Mouse (Mus musculus): ENCODE measurements around the gene Fbxo3. TPM values are rescaled to one million over a fixed set of nuclear protein-coding genes. Genes with fewer than 3 reads are reported as not detected.
"Not testable (repeated sequence)": the region's sequence is repeated elsewhere in the genome, so short reads cannot be mapped to it uniquely, and the experiment has no call there.

The Fbxo3 gene
- polyA plus RNA-seq, 3 experiments from 2014 or later, result 32.6 to 50.3 (median 40.2) TPM

- ATAC-seq, result not testable (repeated sequence)
Measured at GRCm38 (mm10) chr2:104097396-104097795, 69.9 kb downstream of the Fbxo3 start.

GRCm38 (mm10) chr2:104098529-104099230 is 71.2 kb downstream of the Fbxo3 start:
- ATAC-seq, result no peak

- no peak for ATAC-seq
Measured at GRCm38 (mm10) chr2:104099231-104099585, 71.7 kb downstream of the Fbxo3 start.

- ATAC-seq, result no peak
Measured at GRCm38 (mm10) chr2:104099946-104100345, 72.4 kb downstream of the Fbxo3 start.

GRCm38 (mm10) chr2:104104800-104105199 is 77.3 kb downstream of the Fbxo3 start:
- no peak for ATAC-seq

- not testable (repeated sequence) for ATAC-seq
Measured at GRCm38 (mm10) chr2:104109021-104109420, 81.5 kb downstream of the Fbxo3 start.

GRCm38 (mm10) chr2:104109528-104109927 is 82.0 kb downstream of the Fbxo3 start:
- no peak for ATAC-seq

- no peak for ATAC-seq
Measured at GRCm38 (mm10) chr2:104110031-104110430, 82.5 kb downstream of the Fbxo3 start.

GRCm38 (mm10) chr2:104111170-104111797 is 83.8 kb downstream of the Fbxo3 start:
- not testable (repeated sequence) for ATAC-seq

Other genes starting within 250 kb of the Fbxo3 start
- 100 to 1,000 TPM in 1 of 3 experiments, 10 to 100 TPM in 2; 79.8 to 102 (median 98.3) TPM for gene Caprin1, start 230.1 kb upstream of the Fbxo3 start, polyA plus RNA-seq (2017; shearing (Covaris generic))
- under 1 TPM; 0.38 to 0.92 (median 0.42) TPM for gene Lmo2, start 69.7 kb upstream of the Fbxo3 start, polyA plus RNA-seq (2017; shearing (Covaris generic))
- 1 to 10 TPM in 1 of 3 experiments, under 1 TPM in 2; 0.52 to 1.2 (median 0.78) TPM for gene 4931422A03Rik, start 640 bp downstream of the Fbxo3 start, polyA plus RNA-seq (2017; shearing (Covaris generic))
- gene Gm10912, start 38.1 kb downstream of the Fbxo3 start, polyA plus RNA-seq (2017; shearing (Covaris generic)), result under 1 TPM in 2 of 3 experiments, not detected in 1; 0.47 to 0.50 TPM
- not detected for gene Gm10799, start 40.8 kb downstream of the Fbxo3 start, polyA plus RNA-seq (2017; shearing (Covaris generic))
- gene Cd59b, start 42.1 kb downstream of the Fbxo3 start, polyA plus RNA-seq (2017; shearing (Covaris generic)), result not detected
- gene Cd59a, start 68.1 kb downstream of the Fbxo3 start, polyA plus RNA-seq (2017; shearing (Covaris generic)), result under 1 TPM in 1 of 3 experiments, not detected in 2; 0.38 TPM
- not detected for gene A930018P22Rik, start 95.0 kb downstream of the Fbxo3 start, polyA plus RNA-seq (2017; shearing (Covaris generic))

All from inflammation-experienced regulatory T-cells, adult 6 months (primary cell).